Mouse (Mus musculus): ENCODE results near the gene Snrpg.

DNA sequence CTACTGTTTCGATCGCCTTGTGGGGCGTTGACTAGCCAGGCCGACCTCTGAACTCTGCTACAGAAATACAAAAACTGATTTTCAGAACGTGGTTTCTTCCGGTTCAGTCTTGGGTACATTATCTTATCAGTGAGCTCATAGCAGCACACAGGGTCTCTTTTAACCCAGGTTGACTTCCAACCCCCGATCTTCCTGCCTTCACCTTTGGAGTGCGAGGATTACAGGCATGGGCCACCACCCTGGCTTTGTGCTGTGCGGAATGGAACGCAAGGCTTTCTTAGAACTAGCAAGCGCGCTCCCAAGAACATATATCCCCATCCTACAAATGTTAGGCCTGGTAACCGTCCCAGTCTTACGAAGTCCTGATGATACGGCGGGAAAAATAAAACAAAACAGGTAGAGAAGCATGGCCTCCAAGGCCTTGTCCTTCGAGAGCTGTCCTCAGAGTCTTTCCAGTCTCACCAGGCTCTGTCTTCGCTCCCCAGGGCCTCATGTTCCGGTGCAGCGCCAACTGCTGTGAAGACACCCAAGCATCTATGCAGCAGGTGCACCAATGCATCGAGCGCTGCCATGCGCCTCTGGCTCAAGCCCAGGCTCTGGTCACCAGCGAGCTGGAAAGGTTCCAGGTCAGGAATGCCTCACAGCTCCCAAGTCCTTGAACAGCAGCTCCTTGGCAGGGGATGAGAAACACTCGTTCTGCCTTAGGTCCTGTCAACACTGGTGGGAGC, 4.8 kb upstream of the Snrpg start:
- TF ChIP-seq CTCF (IDR thresholded peaks at IDR 0.05; ENCODE audit: low read depth, low read length) (no peak), EP300 (IDR thresholded peaks at IDR 0.05; ENCODE audit: insufficient read depth, low read depth, low read length) (no peak)

Data from ES-Bruce4 (cell line).